Mouse (Mus musculus): ENCODE data around the gene Map4k3. TPM values are rescaled to one million over a fixed set of nuclear protein-coding genes. Genes with fewer than 3 reads are reported as not detected.
"Not testable (repeated sequence)": the region's sequence is repeated elsewhere in the genome, so short reads cannot be mapped to it uniquely, and the experiment has no call there.

Map4k3 gene
- total RNA-seq (2017) = 15.1 and 18.6 TPM in 2 replicates

- ATAC-seq (replicated peaks in 1 of 2; ENCODE audit: insufficient read depth in 1 of 2, low FRiP score in 2 of 2, low TSS enrichment in 1 of 2, low read depth in 1 of 2, poor library complexity in 2 of 2, severe bottlenecking in 2 of 2) = peak; percentile 54 to 63; a peak in 3 of 4 replicates
Observed at GRCm38 (mm10) chr17:80728062-80728858, at the start of gene Map4k3. Gene Map4k3 (minus strand): TSS chr17:80728485.

GRCm38 (mm10) chr17:80777581-80777980 is 49.3 kb upstream of the Map4k3 start:
- ATAC-seq (replicated peaks in 1 of 2; ENCODE audit: insufficient read depth in 1 of 2, low FRiP score in 2 of 2, low TSS enrichment in 1 of 2, low read depth in 1 of 2, poor library complexity in 2 of 2, severe bottlenecking in 2 of 2) = no peak

DNA sequence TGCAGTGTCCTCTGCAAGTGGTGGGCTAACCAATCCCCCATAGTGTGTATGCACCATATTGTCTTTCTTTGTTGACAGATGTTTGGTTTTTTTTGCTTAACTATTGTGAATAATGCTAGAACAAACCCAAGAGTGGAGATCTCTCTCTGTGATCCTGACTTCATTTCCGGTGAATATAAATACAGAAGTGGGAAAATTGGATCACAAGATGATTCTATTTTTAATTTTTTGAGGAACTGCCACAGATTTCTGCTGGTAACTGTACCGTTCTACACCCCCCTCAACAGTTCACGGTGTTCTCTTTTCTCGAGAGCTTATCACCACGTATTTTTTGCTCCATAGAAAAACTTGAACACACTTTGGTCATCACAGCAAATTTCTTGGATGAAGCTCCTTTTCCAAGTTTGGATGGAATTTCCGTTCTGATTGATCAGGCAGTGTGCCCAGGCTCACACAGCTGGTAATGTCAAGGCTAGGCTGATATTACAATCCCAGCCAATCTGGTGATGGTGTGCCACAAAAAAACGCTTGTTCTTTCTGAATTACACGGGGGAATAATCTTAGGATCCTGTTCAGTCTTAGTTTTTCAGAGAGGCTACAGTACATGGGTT is 47.0 kb upstream of the Map4k3 start:
- no peak for ATAC-seq (replicated peaks in 1 of 2; ENCODE audit: insufficient read depth in 1 of 2, low FRiP score in 2 of 2, low TSS enrichment in 1 of 2, low read depth in 1 of 2, poor library complexity in 2 of 2, severe bottlenecking in 2 of 2)

DNA sequence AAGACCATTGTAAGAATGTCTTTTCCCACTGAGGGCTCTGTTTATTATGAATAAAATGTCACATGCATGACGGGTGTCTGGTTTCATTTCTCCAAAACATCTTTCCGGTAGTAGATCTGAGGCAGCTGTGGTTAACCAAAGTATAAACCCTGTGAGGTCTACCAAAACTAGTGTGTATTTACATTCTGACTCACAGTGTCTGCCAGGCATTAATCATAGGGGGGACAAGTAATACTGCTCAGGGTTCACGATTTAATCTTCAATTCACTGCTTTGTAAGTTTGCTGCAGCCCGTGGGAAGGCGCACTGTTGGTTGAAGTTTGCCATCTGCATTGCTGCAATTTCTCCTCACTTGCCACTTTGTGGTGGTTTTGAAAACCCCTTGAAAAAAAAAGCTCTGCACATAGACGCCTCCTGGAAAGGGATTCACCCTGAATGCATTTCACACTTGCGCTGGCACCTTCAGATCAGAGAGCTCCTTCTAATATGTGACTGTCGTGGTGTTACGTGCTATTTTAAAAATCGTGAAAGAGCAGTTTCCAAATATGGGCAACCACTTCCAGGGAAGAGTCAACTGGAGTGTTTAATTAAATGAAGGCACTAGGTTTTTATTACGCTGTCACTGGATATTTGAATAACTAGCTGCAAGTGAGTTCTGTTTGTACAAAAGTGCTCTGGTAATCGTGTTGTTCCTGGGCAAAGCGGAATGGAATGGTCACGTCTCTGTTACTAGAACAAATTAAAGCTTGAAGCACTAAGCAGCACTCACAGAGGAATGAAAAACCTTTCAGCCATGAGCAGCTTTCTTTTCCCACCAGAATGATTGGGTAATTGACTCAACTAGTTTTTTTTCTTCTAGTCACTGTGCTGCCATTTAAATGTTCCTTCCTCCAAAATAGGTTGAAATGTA is 44.5 kb upstream of the Map4k3 start:
- peak; percentile 92 to 97 for ATAC-seq (replicated peaks in 1 of 2; ENCODE audit: insufficient read depth in 1 of 2, low FRiP score in 2 of 2, low TSS enrichment in 1 of 2, low read depth in 1 of 2, poor library complexity in 2 of 2, severe bottlenecking in 2 of 2)

GRCm38 (mm10) chr17:80770065-80770464 is 41.8 kb upstream of the Map4k3 start:
- ATAC-seq (replicated peaks in 1 of 2; ENCODE audit: insufficient read depth in 1 of 2, low FRiP score in 2 of 2, low TSS enrichment in 1 of 2, low read depth in 1 of 2, poor library complexity in 2 of 2, severe bottlenecking in 2 of 2) = no peak

DNA sequence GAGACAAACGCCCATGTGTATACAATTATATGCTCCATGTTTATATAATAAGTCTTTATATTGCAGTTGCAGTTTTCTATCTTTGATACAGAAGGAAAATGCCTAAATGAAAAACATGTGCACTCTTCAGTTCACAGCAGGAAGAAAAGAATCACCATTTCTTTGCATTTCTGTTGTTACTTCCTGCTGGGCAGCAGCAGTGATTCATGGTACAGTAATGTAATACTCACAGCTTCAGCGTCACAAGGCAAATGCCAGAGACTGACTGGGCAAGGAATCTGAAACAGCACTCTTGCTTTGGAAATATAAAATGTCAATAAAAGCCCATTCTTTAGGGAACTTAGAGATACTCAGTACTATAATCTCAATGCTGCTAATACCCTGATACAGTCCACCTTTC is 36.9 kb upstream of the Map4k3 start:
- no peak for ATAC-seq (replicated peaks in 1 of 2; ENCODE audit: insufficient read depth in 1 of 2, low FRiP score in 2 of 2, low TSS enrichment in 1 of 2, low read depth in 1 of 2, poor library complexity in 2 of 2, severe bottlenecking in 2 of 2)

DNA sequence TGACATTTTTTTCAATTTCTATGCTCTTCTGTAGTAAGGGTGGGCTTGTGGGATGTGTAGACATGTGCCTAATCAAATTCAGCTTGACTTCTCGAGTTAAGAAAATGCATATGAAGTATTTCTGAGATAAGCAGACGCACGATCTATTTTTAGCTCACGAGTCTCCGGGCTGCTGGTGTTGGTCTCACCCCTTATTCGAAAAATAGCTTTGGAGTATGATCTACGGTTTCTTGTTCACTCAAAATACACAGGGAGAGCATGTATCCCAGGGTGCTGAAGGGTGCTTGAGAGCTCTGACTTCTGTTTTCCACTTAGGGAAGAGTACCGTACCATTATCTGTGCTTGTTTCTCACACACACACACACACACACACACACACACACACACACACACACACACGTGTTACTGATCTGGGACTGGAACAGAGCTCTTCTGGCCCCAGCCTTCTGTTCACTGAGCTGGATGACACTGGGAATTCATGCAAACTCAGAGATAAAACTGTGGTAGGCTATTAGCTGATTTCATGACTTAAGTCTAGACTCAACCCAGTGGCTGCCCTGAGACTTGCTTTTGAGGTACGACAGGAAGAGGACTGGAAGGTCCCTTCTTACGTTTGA is 34.9 kb upstream of the Map4k3 start:
- no peak for ATAC-seq (replicated peaks in 1 of 2; ENCODE audit: insufficient read depth in 1 of 2, low FRiP score in 2 of 2, low TSS enrichment in 1 of 2, low read depth in 1 of 2, poor library complexity in 2 of 2, severe bottlenecking in 2 of 2)

- peak; percentile 58 to 87 for ATAC-seq (replicated peaks in 1 of 2; ENCODE audit: insufficient read depth in 1 of 2, low FRiP score in 2 of 2, low TSS enrichment in 1 of 2, low read depth in 1 of 2, poor library complexity in 2 of 2, severe bottlenecking in 2 of 2)
Observed at GRCm38 (mm10) chr17:80762391-80763040, 34.2 kb upstream of the Map4k3 start.

DNA sequence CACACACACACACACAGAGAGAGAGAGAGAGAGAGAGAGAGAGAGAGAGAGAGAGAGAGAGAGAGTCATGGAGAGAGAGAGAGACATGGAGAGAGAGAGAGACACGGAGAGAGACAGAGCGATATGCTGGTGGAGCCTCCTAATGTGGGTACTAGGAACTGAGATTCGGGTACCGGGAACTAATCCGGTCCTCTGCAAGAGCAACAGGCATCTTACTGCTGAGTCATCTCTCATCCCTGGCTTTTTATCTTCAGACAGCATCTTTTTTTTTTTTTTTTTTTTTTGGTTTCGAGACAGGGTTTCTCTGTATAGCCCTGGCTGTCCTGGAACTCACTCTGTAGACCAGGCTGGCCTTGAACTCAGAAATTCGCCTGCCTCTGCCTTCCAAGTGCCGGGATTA is 32.9 kb upstream of the Map4k3 start:
- not testable (repeated sequence) for ATAC-seq (replicated peaks in 1 of 2; ENCODE audit: insufficient read depth in 1 of 2, low FRiP score in 2 of 2, low TSS enrichment in 1 of 2, low read depth in 1 of 2, poor library complexity in 2 of 2, severe bottlenecking in 2 of 2)

DNA sequence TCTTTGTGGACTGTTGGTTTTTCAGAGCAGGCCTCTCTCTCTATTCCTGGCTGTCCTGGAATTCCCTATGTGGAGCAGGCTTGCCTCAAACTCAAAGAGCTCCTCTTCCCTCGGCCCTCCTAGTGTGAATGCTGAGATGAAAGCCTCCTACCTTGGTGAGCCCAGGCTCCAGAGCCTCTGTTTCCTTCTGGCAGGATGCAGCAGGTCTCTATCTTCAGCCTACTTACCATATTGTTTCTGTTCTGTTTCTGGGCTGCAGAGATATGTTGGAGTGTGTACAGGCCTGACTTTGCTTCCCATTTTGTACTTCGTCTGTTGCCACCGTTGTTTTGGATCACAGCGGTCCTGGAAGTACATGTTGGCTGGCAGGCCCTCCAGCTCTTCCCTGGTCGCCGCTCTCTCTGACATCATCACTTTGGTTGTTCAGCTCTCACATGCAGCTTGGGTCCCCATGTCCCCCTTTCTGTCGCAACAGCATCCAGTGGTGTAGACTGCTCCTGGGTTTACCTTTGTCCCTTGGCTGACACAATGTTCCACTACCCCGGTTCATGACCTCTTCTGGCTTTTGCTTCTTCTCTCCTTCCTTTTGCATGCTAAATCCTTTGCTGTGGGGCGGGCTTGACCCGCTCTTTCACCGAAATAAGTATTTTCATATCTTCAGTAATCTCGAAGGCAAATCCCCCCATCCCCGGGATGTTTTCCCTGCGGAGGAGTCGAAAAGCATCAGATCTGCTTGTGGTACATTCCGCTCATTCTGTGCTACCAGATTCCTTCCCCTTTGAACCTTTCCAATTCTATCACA is 32.3 kb upstream of the Map4k3 start:
- ATAC-seq (replicated peaks in 1 of 2; ENCODE audit: insufficient read depth in 1 of 2, low FRiP score in 2 of 2, low TSS enrichment in 1 of 2, low read depth in 1 of 2, poor library complexity in 2 of 2, severe bottlenecking in 2 of 2) = no peak

GRCm38 (mm10) chr17:80756043-80756442 is 27.8 kb upstream of the Map4k3 start:
- no peak for ATAC-seq (replicated peaks in 1 of 2; ENCODE audit: insufficient read depth in 1 of 2, low FRiP score in 2 of 2, low TSS enrichment in 1 of 2, low read depth in 1 of 2, poor library complexity in 2 of 2, severe bottlenecking in 2 of 2)

- ATAC-seq (replicated peaks in 1 of 2; ENCODE audit: insufficient read depth in 1 of 2, low FRiP score in 2 of 2, low TSS enrichment in 1 of 2, low read depth in 1 of 2, poor library complexity in 2 of 2, severe bottlenecking in 2 of 2) = no peak
Observed at GRCm38 (mm10) chr17:80755076-80755871, 27.0 kb upstream of the Map4k3 start.

GRCm38 (mm10) chr17:80754589-80754988 is 26.3 kb upstream of the Map4k3 start:
- no peak for ATAC-seq (replicated peaks in 1 of 2; ENCODE audit: insufficient read depth in 1 of 2, low FRiP score in 2 of 2, low TSS enrichment in 1 of 2, low read depth in 1 of 2, poor library complexity in 2 of 2, severe bottlenecking in 2 of 2)

DNA sequence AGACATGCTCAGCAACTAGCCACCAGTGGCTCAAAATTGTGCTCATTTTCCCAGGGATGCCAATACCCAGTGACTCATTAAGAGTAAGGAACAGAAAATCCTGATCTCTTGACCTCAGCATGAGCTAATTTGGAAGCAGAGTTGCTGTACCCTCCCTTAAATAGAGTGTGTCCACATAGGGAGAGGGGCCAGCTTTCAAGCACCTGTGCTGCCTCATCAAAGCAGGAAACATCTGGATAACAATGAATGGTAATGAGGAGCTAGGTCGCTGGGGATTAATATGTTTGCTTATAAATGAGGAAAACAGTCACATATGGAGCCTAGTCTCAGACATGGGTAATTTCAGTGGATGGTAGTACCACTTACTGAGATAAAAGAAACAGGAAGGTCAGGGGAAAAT is 24.2 kb upstream of the Map4k3 start:
- ATAC-seq (replicated peaks in 1 of 2; ENCODE audit: insufficient read depth in 1 of 2, low FRiP score in 2 of 2, low TSS enrichment in 1 of 2, low read depth in 1 of 2, poor library complexity in 2 of 2, severe bottlenecking in 2 of 2) = no peak

- ATAC-seq (replicated peaks in 1 of 2; ENCODE audit: insufficient read depth in 1 of 2, low FRiP score in 2 of 2, low TSS enrichment in 1 of 2, low read depth in 1 of 2, poor library complexity in 2 of 2, severe bottlenecking in 2 of 2) = no peak
Observed at GRCm38 (mm10) chr17:80739421-80739820, 11.1 kb upstream of the Map4k3 start.

GRCm38 (mm10) chr17:80734700-80735099 is 6.4 kb upstream of the Map4k3 start:
- ATAC-seq (replicated peaks in 1 of 2; ENCODE audit: insufficient read depth in 1 of 2, low FRiP score in 2 of 2, low TSS enrichment in 1 of 2, low read depth in 1 of 2, poor library complexity in 2 of 2, severe bottlenecking in 2 of 2) = peak; percentile 23 to 74

Data from hematopoietic stem cell, adult 5-6 weeks (primary cell).